Mouse (Mus musculus) hindbrain, postnatal 0 days (tissue): Measurements from ENCODE around the gene Cpsf4l. TPM values are rescaled to one million over a fixed set of nuclear protein-coding genes. Genes with fewer than 3 reads are reported as not detected.

Experiments used
- ATAC-seq: fragments of 200-750 bp; cut with Nextera tagmentation; 2 replicates; pipeline ENCODE4 v1.8.0; 2017; ENCODE audit warnings: mild to moderate bottlenecking, moderate TSS enrichment, moderate library complexity
- DNase-seq: peaks from one replicate; pipeline ENCODE4 v3.0.0-alpha.2; 2015; ENCODE audit warnings: low spot score
- H3K27ac ChIP-seq: fragments of 300-500 bp; sonication (generic); 2 replicates; pipeline ENCODE4 v1.5.1; 2014; ENCODE audit warnings: mild to moderate bottlenecking
- H3K27me3 ChIP-seq: fragments of 300-500 bp; sonication (generic); 2 replicates; pipeline ENCODE4 v1.6.1; 2014; ENCODE audit warnings: low read length, mixed read lengths; ENCODE audit not compliant: insufficient read depth
- H3K36me3 ChIP-seq: fragments of 300-500 bp; sonication (generic); 2 replicates; pipeline ENCODE4 v1.6.1; 2014; ENCODE audit warnings: low read length, mixed read lengths; ENCODE audit not compliant: insufficient read depth
- H3K4me1 ChIP-seq: fragments of 300-500 bp; sonication (generic); 2 replicates; pipeline ENCODE4 v1.6.1; 2014; ENCODE audit warnings: antibody characterized with exemption, low read length, mixed read lengths; ENCODE audit not compliant: insufficient read depth
- H3K4me2 ChIP-seq: fragments of 300-500 bp; sonication (generic); 2 replicates; pipeline ENCODE4 v1.6.1; 2014; ENCODE audit warnings: low read depth, mild to moderate bottlenecking, low read length, moderate library complexity, mixed read lengths
- H3K4me3 ChIP-seq: fragments of 300-500 bp; sonication (generic); 2 replicates; pipeline ENCODE4 v1.5.1; 2014; ENCODE audit warnings: low read length
- H3K9ac ChIP-seq: fragments of 300-500 bp; sonication (generic); replicated peaks from 2 replicates; pipeline ENCODE4 v1.6.1; 2014; ENCODE audit warnings: mild to moderate bottlenecking, low read length, moderate library complexity, mixed read lengths
- H3K9me3 ChIP-seq: fragments of 300-500 bp; sonication (generic); 2 replicates; pipeline ENCODE4 v1.6.1; 2016; ENCODE audit warnings: low read length, mixed read lengths
- CTCF ChIP-seq: IDR thresholded peaks from 2 replicates; pipeline ENCODE4 v1.5.1; 2016; ENCODE audit warnings: antibody characterized with exemption, control low read depth, low read depth
- WGBS: fragments of 180-500 bp; shearing (Covaris S2); extraction: QIAGEN DNeasy Blood & Tissue Kit; methylation state at CpG from one replicate; pipeline ENCODE4 v1.1.7; 2014; 5-methylcytosine and 5-hydroxymethylcytosine counted together
- polyA plus RNA-seq: library from polyadenylated mRNA; unstranded; fragments of >200 nt; fragmentation: Nextera tagmentation; extraction: Ambion mirVana; gene quantifications from 2 replicates; pipeline ENCODE4 v1.2.1, GENCODE M21; 2015
- total RNA-seq: library from RNA; depleted of rRNA; stranded (reverse); fragments of >200 nt; gene quantifications from 2 replicates; pipeline ENCODE4 v1.2.3, GENCODE M21; 2014

Cpsf4l gene
- total and polyA plus RNA-seq, 2 experiments from 2014 or later: 0.19 TPM; not detected in 1

DNA sequence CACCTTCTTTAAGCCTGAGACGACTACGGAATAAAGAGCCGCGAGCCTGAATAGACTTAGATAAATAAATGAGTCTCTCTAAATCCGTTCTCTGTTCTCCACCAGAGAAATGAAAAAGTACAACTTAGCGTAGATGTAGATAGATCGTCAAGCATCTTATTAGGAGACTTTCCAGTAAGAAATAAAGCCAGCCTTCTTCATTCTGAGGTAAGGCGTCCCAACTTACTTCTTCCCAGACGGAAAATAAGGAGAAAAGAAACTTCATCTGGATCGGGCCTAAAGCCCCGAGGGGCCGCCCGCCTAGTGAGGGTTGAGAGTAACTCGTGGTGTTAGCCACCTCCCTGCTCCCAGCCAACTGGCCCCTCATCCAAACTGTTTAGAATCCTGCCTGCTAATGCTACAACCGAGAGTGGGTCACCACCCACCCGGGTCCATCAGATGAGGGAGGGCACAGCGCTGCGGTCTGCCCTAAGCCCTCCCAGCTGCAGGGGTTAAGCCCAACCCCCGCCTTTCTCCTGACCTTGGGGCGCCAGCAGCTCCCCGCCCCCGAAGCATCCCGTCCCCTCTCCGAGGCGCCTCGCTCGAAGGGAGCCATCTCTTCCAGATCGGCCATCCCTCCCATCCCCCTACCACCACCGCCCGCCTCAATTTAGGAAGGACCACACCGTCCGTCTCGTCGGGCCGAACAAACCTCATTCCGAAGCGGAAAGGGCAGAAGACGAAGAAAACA is 26.8 kb downstream of the Cpsf4l start:
- H3K9ac ChIP-seq: peak overlapping the region; percentile 93
- H3K4me1 ChIP-seq: peaks cover 16% of the 10 kb centered on the region; the same call in 1 of the 2 replicates
- DNase-seq (peak; percentile 60), ATAC-seq (peak; percentile 38)
- peaks cover 3% of the 10 kb centered on the region; the same call in 1 of the 2 replicates for H3K36me3 ChIP-seq
- H3K27me3 ChIP-seq: no peaks in the 10 kb centered on the region
- H3K27ac ChIP-seq: peak overlapping the region; percentile 95
- 3% methylated on average over 38 of the region's 38 CpGs for WGBS
- H3K4me2 ChIP-seq: peak overlapping the region; percentile 82
- no peaks in the 10 kb centered on the region for H3K9me3 ChIP-seq
- TF ChIP-seq CTCF: no peak
- peak overlapping the region; percentile 92 for H3K4me3 ChIP-seq

DNA sequence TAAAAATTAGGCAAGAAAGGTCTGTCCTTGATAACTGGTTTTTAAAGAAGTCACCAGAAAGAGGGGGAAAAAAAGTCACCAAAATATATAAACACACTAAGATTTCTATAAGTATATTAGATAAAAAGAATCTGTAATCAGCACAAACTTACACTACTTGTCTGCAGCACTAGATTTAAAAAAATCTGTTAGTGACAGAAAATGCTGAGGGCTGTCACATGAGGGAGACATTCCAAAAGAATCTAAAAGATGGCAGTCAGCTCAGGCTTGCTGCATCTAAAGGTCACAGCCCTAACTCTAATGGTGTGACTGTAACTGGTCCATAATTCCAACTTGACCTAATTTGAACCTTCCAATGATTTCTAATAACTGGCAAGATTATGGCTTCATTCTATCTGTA is 27.8 kb downstream of the Cpsf4l start:
- no peak for ATAC-seq
- H3K4me1 ChIP-seq: peaks cover 16% of the 10 kb centered on the region; the same call in 1 of the 2 replicates
- no peaks in the 10 kb centered on the region for H3K27me3 ChIP-seq
- H3K9ac ChIP-seq: no peak overlapping the region
- peak overlapping the region; percentile 82 for H3K4me2 ChIP-seq
- peak; percentile 13; the same call in 1 of the 2 replicates for TF ChIP-seq CTCF
- H3K4me3 ChIP-seq: peak overlapping the region; percentile 92; the same call in 1 of the 2 replicates
- H3K27ac ChIP-seq: no peak overlapping the region
- DNase-seq: no peak
- no peaks in the 10 kb centered on the region for H3K9me3 ChIP-seq
- H3K36me3 ChIP-seq: no peaks in the 10 kb centered on the region; the same call in 1 of the 2 replicates

DNA sequence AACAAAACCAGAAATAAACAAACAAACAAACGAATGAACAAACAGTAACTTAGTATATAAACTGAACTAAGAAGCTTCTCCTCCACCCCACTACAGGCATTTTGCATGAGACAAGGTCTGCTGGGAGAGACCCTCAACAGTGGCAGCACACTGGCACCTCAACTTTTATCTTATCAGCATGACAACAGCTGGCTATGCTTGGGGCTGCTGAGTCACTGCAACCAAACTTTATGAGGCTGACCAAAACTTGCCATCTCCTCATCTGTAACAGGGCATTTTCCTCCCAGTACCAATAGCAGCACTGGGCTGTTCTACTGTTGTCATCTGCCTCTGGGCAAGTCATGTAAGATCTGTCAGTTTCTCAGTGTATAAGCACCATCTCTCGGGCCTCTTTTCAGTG is 28.9 kb downstream of the Cpsf4l start:
- Histone ChIP-seq H3K4me1 (peaks cover 16% of the 10 kb centered on the region; the same call in 1 of the 2 replicates), H3K4me3 (no peak overlapping the region), H3K9ac (no peak overlapping the region), H3K9me3 (no peaks in the 10 kb centered on the region), H3K27ac (no peak overlapping the region), H3K27me3 (no peaks in the 10 kb centered on the region), H3K4me2 (no peak overlapping the region), H3K36me3 (peaks cover 10% of the 10 kb centered on the region; the same call in 1 of the 2 replicates)
- DNase-seq (no peak), ATAC-seq (no peak)
- WGBS: 89% methylated on average over 2 of the region's 2 CpGs
- no peak for TF ChIP-seq CTCF

DNA sequence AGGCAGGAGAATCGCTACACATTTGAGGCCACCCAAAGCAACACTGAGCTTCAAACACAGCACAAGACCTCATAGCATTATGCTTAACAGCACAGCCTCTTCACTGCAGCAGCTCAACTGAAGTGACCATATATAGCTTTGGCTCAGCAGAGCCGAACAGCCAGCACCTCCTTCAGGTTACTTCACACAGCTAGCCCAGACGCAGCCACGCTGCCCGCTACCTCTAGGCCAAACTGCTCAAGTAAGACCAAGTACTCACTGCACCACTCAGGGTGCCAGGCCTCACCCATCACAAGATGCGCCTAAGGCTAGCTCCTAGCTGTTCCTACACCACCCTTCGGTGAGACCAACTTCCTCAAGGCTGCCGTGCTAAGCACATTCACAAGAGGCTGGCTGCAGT is 31.4 kb downstream of the Cpsf4l start:
- no peak for TF ChIP-seq CTCF
- DNase-seq (no peak), ATAC-seq (no peak)
- no peak overlapping the region for H3K27ac ChIP-seq
- no peaks in the 10 kb centered on the region for H3K9me3 ChIP-seq
- H3K36me3 ChIP-seq: peaks cover 18% of the 10 kb centered on the region
- H3K27me3 ChIP-seq: no peaks in the 10 kb centered on the region
- H3K4me1 ChIP-seq: peaks cover 13% of the 10 kb centered on the region; the same call in 1 of the 2 replicates
- H3K4me3 ChIP-seq: no peak overlapping the region
- WGBS: 78% methylated on average over 8 of the region's 8 CpGs
- no peak overlapping the region for H3K9ac ChIP-seq
- no peak overlapping the region for H3K4me2 ChIP-seq

DNA sequence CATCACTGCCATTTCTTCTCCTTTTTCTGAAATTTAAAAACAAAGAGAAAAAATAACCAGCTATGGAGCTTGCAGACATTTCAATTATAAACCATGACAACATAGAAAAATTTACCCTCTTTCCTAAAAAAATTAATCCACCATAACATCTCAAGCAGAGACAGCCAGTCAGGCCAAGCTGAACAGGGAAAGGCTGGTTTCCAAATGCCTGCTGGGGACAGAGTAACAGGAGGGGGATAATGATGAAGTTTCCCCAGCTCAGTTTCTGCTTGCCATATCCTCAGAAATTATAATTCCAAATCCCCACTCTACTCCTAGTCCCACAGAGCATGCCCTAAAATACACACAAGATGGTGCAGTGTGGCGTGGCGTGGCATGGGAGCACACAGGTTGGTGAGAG is 32.4 kb downstream of the Cpsf4l start:
- no peaks in the 10 kb centered on the region for H3K27me3 ChIP-seq
- ATAC-seq: peak; percentile 53; the same call in 1 of the 2 replicates
- no peak overlapping the region for H3K4me2 ChIP-seq
- TF ChIP-seq CTCF: no peak
- H3K36me3 ChIP-seq: peaks cover 21% of the 10 kb centered on the region
- no peak overlapping the region for H3K4me3 ChIP-seq
- H3K4me1 ChIP-seq: peaks cover 10% of the 10 kb centered on the region; the same call in 1 of the 2 replicates
- no peak overlapping the region for H3K9ac ChIP-seq
- 0 out of 2 replicates have a peak overlapping the region, but pooled peaks have one; percentile 16 for H3K27ac ChIP-seq
- DNase-seq: peak; percentile 17
- no peaks in the 10 kb centered on the region for H3K9me3 ChIP-seq
- WGBS: 63% methylated on average over 2 of the region's 2 CpGs

DNA sequence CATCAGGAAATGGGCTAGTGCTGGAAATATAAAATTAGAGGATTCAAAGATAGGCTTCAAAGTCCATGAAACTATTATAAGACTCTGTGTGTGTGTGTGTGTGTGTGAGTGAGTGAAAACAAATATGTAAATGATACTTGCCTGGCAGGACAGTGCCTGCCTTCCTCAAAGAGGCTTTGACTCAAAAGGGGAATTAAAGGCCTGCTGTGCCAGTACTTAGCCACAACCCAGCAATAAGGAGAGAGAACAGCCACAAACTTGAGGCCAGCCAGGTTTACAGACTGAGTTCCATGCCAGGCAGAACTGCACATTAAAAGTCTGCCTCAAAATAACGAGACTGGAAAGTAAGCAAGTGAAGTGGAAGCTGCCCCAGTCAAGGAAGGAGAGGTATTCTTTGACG is 33.0 kb downstream of the Cpsf4l start:
- no peak overlapping the region for H3K9ac ChIP-seq
- peaks cover 21% of the 10 kb centered on the region for H3K36me3 ChIP-seq
- WGBS: 55% methylated on average over 2 of the region's 2 CpGs
- H3K4me3 ChIP-seq: no peak overlapping the region
- 0 out of 2 replicates have a peak, but pooled peaks have one; percentile 40 for ATAC-seq
- H3K9me3 ChIP-seq: no peaks in the 10 kb centered on the region
- TF ChIP-seq CTCF: no peak
- no peaks in the 10 kb centered on the region for H3K27me3 ChIP-seq
- no peak for DNase-seq
- H3K4me2 ChIP-seq: no peak overlapping the region
- H3K4me1 ChIP-seq: peaks cover 7% of the 10 kb centered on the region; the same call in 1 of the 2 replicates
- H3K27ac ChIP-seq: 0 out of 2 replicates have a peak overlapping the region, but pooled peaks have one; percentile 16

DNA sequence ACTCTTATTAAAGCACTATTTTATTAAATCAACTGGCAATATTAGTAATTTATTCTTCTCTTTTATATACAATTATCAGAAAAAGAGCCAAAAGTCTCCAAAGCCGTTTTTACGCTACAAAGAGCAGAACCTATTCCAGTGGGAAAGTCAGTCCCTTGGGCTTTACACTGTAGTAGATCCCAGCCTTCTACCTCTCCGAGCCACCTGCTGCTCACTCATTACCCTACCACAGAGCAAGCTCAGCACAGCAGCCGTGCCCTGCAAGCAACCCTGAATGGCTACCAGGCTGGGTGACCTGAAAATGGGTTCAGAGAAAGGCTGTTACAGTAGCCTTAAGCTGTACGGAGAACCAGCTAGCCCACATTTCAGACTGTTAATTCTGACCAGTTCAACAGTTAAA is 35.2 kb downstream of the Cpsf4l start:
- no peaks in the 10 kb centered on the region for H3K27me3 ChIP-seq
- no peak overlapping the region for H3K9ac ChIP-seq
- H3K9me3 ChIP-seq: no peaks in the 10 kb centered on the region
- peaks cover 25% of the 10 kb centered on the region for H3K36me3 ChIP-seq
- no peak overlapping the region for H3K27ac ChIP-seq
- H3K4me3 ChIP-seq: no peak overlapping the region
- no peak for TF ChIP-seq CTCF
- no peak overlapping the region for H3K4me2 ChIP-seq
- ATAC-seq: no peak
- 83% methylated on average over 5 of the region's 5 CpGs for WGBS
- DNase-seq: no peak
- H3K4me1 ChIP-seq: no peaks in the 10 kb centered on the region
